Mouse (Mus musculus): Measurements from ENCODE around the gene Helt. TPM values are rescaled to one million over a fixed set of nuclear protein-coding genes. Genes with fewer than 3 reads are reported as not detected.

Gene Helt
- polyA plus RNA-seq, 1 experiment from 2014 or later, result not detected

GRCm38 (mm10) chr8:46308189-46308588 lies 13.7 kb upstream of the Helt start:
- Histone ChIP-seq H3K4me1 (ENCODE audit: control insufficient read depth, insufficient read depth, low read length) (no peaks in the 10 kb centered on the region), H3K27ac (ENCODE audit: low read depth, low read length) (no peak overlapping the region), H3K36me3 (ENCODE audit: control insufficient read depth, insufficient read depth, low read length) (no peaks in the 10 kb centered on the region), H3K9me3 (ENCODE audit: control insufficient read depth, low read length) (no peaks in the 10 kb centered on the region), H3K9ac (replicated peaks; ENCODE audit: low read depth, low read length) (no peak overlapping the region), H3K4me3 (ENCODE audit: low read depth, low read length) (no peak overlapping the region), H3K27me3 (ENCODE audit: control insufficient read depth, insufficient read depth, low read length) (no peaks in the 10 kb centered on the region), H3K4me2 (ENCODE audit: low read depth, low read length) (no peak overlapping the region)
- ATAC-seq (ENCODE audit: low read depth), result no peak
- WGBS, result 72% methylated on average over 2 of the region's 2 CpGs

GRCm38 (mm10) chr8:46305733-46306349 lies 11.4 kb upstream of the Helt start:
- Histone ChIP-seq H3K36me3 (ENCODE audit: control insufficient read depth, insufficient read depth, low read length) (no peaks in the 10 kb centered on the region), H3K27ac (ENCODE audit: low read depth, low read length) (no peak overlapping the region), H3K9ac (replicated peaks; ENCODE audit: low read depth, low read length) (no peak overlapping the region), H3K4me2 (ENCODE audit: low read depth, low read length) (no peak overlapping the region), H3K4me3 (ENCODE audit: low read depth, low read length) (no peak overlapping the region), H3K4me1 (ENCODE audit: control insufficient read depth, insufficient read depth, low read length) (no peaks in the 10 kb centered on the region), H3K9me3 (ENCODE audit: control insufficient read depth, low read length) (no peaks in the 10 kb centered on the region), H3K27me3 (ENCODE audit: control insufficient read depth, insufficient read depth, low read length) (no peaks in the 10 kb centered on the region)
- peak; percentile 54; the same call in 1 of the 2 replicates for ATAC-seq (ENCODE audit: low read depth)
- 8% methylated on average over 9 of the region's 9 CpGs for WGBS

GRCm38 (mm10) chr8:46302121-46302520 lies 7.7 kb upstream of the Helt start:
- Histone ChIP-seq H3K4me1 (ENCODE audit: control insufficient read depth, insufficient read depth, low read length) (no peaks in the 10 kb centered on the region), H3K4me2 (ENCODE audit: low read depth, low read length) (no peak overlapping the region), H3K27ac (ENCODE audit: low read depth, low read length) (no peak overlapping the region), H3K36me3 (ENCODE audit: control insufficient read depth, insufficient read depth, low read length) (no peaks in the 10 kb centered on the region), H3K9ac (replicated peaks; ENCODE audit: low read depth, low read length) (no peak overlapping the region), H3K4me3 (ENCODE audit: low read depth, low read length) (no peak overlapping the region), H3K27me3 (ENCODE audit: control insufficient read depth, insufficient read depth, low read length) (0 out of 2 replicates have a peak, but pooled peaks cover 4% of the 10 kb centered on the region), H3K9me3 (ENCODE audit: control insufficient read depth, low read length) (no peaks in the 10 kb centered on the region)
- WGBS, result 94% methylated on average over 9 of the region's 9 CpGs
- no peak for ATAC-seq (ENCODE audit: low read depth)

- no peak for ATAC-seq (ENCODE audit: low read depth)
- Histone ChIP-seq H3K27me3 (ENCODE audit: control insufficient read depth, insufficient read depth, low read length) (peaks cover 35% of the 10 kb centered on the region), H3K9me3 (ENCODE audit: control insufficient read depth, low read length) (no peaks in the 10 kb centered on the region), H3K27ac (ENCODE audit: low read depth, low read length) (no peak overlapping the region), H3K9ac (replicated peaks; ENCODE audit: low read depth, low read length) (no peak overlapping the region), H3K4me3 (ENCODE audit: low read depth, low read length) (no peak overlapping the region), H3K36me3 (ENCODE audit: control insufficient read depth, insufficient read depth, low read length) (no peaks in the 10 kb centered on the region), H3K4me2 (ENCODE audit: low read depth, low read length) (no peak overlapping the region), H3K4me1 (ENCODE audit: control insufficient read depth, insufficient read depth, low read length) (no peaks in the 10 kb centered on the region)
- 25% methylated on average over 7 of the region's 7 CpGs for WGBS
Measured at GRCm38 (mm10) chr8:46298847-46299246, 4.4 kb upstream of the Helt start.

- no peaks in the 10 kb centered on the region for H3K36me3 ChIP-seq (ENCODE audit: control insufficient read depth, insufficient read depth, low read length)
- H3K9me3 ChIP-seq (ENCODE audit: control insufficient read depth, low read length), result no peaks in the 10 kb centered on the region
- no peak for ATAC-seq (ENCODE audit: low read depth)
- no peak overlapping the region for H3K9ac ChIP-seq (replicated peaks; ENCODE audit: low read depth, low read length)
- H3K4me1 ChIP-seq (ENCODE audit: control insufficient read depth, insufficient read depth, low read length), result peaks cover 4% of the 10 kb centered on the region; the same call in 1 of the 2 replicates
- H3K4me2 ChIP-seq (ENCODE audit: low read depth, low read length), result no peak overlapping the region
- H3K27me3 ChIP-seq (ENCODE audit: control insufficient read depth, insufficient read depth, low read length), result peaks cover 58% of the 10 kb centered on the region
- WGBS, result 1% methylated on average over 11 of the region's 11 CpGs
- no peak overlapping the region for H3K4me3 ChIP-seq (ENCODE audit: low read depth, low read length)
- H3K27ac ChIP-seq (ENCODE audit: low read depth, low read length), result no peak overlapping the region
Measured at GRCm38 (mm10) chr8:46296551-46296950, 2.1 kb upstream of the Helt start.

GRCm38 (mm10) chr8:46295951-46296350 lies 1.5 kb upstream of the Helt start:
- WGBS, result under 1% methylated on average over 8 of the region's 8 CpGs

GRCm38 (mm10) chr8:46295101-46295534 lies 647 bp upstream of the Helt start:
- Histone ChIP-seq H3K27ac (ENCODE audit: low read depth, low read length) (no peak overlapping the region), H3K36me3 (ENCODE audit: control insufficient read depth, insufficient read depth, low read length) (no peaks in the 10 kb centered on the region), H3K4me3 (ENCODE audit: low read depth, low read length) (no peak overlapping the region), H3K9ac (replicated peaks; ENCODE audit: low read depth, low read length) (no peak overlapping the region), H3K9me3 (ENCODE audit: control insufficient read depth, low read length) (no peaks in the 10 kb centered on the region), H3K4me2 (ENCODE audit: low read depth, low read length) (no peak overlapping the region), H3K27me3 (ENCODE audit: control insufficient read depth, insufficient read depth, low read length) (peaks cover 72% of the 10 kb centered on the region), H3K4me1 (ENCODE audit: control insufficient read depth, insufficient read depth, low read length) (peaks cover 4% of the 10 kb centered on the region; the same call in 1 of the 2 replicates)
- 1% methylated on average over 14 of the region's 14 CpGs for WGBS
- no peak for ATAC-seq (ENCODE audit: low read depth)

More at GRCm38 (mm10) chr8:46295951-46296350, 1.5 kb upstream of the Helt start:
- ATAC-seq (ENCODE audit: low read depth), result no peak
- Histone ChIP-seq H3K9me3 (ENCODE audit: control insufficient read depth, low read length) (no peaks in the 10 kb centered on the region), H3K9ac (replicated peaks; ENCODE audit: low read depth, low read length) (no peak overlapping the region), H3K4me1 (ENCODE audit: control insufficient read depth, insufficient read depth, low read length) (peaks cover 4% of the 10 kb centered on the region; the same call in 1 of the 2 replicates), H3K4me3 (ENCODE audit: low read depth, low read length) (no peak overlapping the region), H3K27ac (ENCODE audit: low read depth, low read length) (no peak overlapping the region), H3K27me3 (ENCODE audit: control insufficient read depth, insufficient read depth, low read length) (peaks cover 64% of the 10 kb centered on the region), H3K36me3 (ENCODE audit: control insufficient read depth, insufficient read depth, low read length) (no peaks in the 10 kb centered on the region), H3K4me2 (ENCODE audit: low read depth, low read length) (no peak overlapping the region)

- WGBS, result 0% methylated on average over 16 of the region's 16 CpGs
- H3K9ac ChIP-seq (replicated peaks; ENCODE audit: low read depth, low read length), result no peak overlapping the region
- no peak overlapping the region for H3K27ac ChIP-seq (ENCODE audit: low read depth, low read length)
- ATAC-seq (ENCODE audit: low read depth), result no peak
- H3K9me3 ChIP-seq (ENCODE audit: control insufficient read depth, low read length), result no peaks in the 10 kb centered on the region
- H3K4me3 ChIP-seq (ENCODE audit: low read depth, low read length), result no peak overlapping the region
- no peaks in the 10 kb centered on the region for H3K36me3 ChIP-seq (ENCODE audit: control insufficient read depth, insufficient read depth, low read length)
- H3K4me1 ChIP-seq (ENCODE audit: control insufficient read depth, insufficient read depth, low read length), result peaks cover 4% of the 10 kb centered on the region; the same call in 1 of the 2 replicates
- 0 out of 2 replicates have a peak overlapping the region, but pooled peaks have one; percentile 1 for H3K4me2 ChIP-seq (ENCODE audit: low read depth, low read length)
- peaks cover 72% of the 10 kb centered on the region for H3K27me3 ChIP-seq (ENCODE audit: control insufficient read depth, insufficient read depth, low read length)
Measured at GRCm38 (mm10) chr8:46293741-46294151, 725 bp downstream of the Helt start.

GRCm38 (mm10) chr8:46293201-46293600 lies 1.3 kb downstream of the Helt start:
- H3K36me3 ChIP-seq (ENCODE audit: control insufficient read depth, insufficient read depth, low read length), result no peaks in the 10 kb centered on the region
- 2% methylated on average over 14 of the region's 14 CpGs for WGBS
- H3K9ac ChIP-seq (replicated peaks; ENCODE audit: low read depth, low read length), result no peak overlapping the region
- H3K4me2 ChIP-seq (ENCODE audit: low read depth, low read length), result no peak overlapping the region
- no peak for ATAC-seq (ENCODE audit: low read depth)
- peaks cover 72% of the 10 kb centered on the region for H3K27me3 ChIP-seq (ENCODE audit: control insufficient read depth, insufficient read depth, low read length)
- no peak overlapping the region for H3K27ac ChIP-seq (ENCODE audit: low read depth, low read length)
- H3K4me3 ChIP-seq (ENCODE audit: low read depth, low read length), result no peak overlapping the region
- H3K9me3 ChIP-seq (ENCODE audit: control insufficient read depth, low read length), result no peaks in the 10 kb centered on the region
- H3K4me1 ChIP-seq (ENCODE audit: control insufficient read depth, insufficient read depth, low read length), result peaks cover 4% of the 10 kb centered on the region; the same call in 1 of the 2 replicates
